Mouse (Mus musculus) lung, postnatal 10 days (tissue): ENCODE measurements around the gene Adamts1.
A peak's percentile ranks its signal among the peaks of the same experiment; 100 is the strongest.

ENCODE experiments used
- DNase-seq: peaks from one replicate; pipeline ENCODE4 v3.0.0; 2021

Gene Adamts1

DNA sequence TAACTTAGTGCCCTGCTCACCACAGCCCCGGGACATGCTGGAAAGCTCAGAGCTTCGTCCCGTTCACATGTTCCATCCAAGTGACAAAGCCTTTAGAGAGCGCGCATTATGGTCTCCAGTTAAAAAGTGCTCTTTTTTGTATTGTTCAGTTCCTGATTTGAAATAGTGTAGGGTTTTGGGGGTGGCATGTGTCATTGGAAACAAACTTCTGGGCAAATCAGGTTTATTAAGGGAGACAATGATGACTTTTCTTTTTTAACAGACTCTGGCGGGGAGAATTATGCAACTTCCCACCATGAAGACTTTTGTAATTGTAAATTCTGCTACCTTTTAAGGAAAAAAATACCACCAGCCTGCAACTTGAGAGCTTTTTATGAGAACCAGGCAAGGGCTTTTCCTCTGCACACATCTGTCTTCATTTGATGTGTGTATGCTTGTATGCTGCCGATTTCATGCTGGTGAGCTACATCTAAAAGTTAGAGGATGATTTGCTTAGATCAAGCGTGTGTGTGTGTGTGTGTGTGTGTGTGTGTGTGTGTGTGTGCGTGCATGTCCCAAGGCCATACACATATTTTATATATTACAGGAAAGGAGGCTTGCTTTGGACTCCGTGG, 40.8 kb downstream of the Adamts1 start:
- no peak for DNase-seq

DNA sequence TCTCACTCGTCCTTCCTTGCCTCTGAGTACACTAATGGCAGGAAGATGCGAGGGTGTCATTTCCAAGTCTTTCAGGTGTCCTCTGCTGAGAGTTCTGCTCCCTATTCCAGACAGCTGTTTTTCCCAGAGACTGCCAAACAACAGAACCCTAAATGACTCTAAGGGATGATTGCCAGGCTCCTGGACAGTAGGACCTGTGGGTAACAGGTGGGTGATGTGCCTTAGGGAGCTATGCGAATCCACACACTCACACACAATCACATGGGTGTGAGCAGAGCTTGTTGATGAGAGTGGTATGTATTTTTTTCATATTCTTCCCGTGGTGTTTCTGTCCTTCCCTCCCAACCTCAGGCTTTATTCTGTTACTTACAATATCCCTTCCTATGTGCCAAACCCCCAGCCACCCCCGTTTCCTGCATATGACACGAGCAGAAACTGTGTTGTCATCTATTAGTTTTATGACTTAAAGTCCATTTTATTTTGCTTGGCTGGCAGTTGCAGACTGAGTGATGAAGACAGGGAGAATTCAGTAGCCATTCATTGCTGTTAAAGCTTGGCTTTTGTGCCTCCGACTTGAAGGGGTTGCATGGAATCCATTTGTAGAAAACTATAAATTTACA, 41.8 kb downstream of the Adamts1 start:
- DNase-seq = no peak

DNA sequence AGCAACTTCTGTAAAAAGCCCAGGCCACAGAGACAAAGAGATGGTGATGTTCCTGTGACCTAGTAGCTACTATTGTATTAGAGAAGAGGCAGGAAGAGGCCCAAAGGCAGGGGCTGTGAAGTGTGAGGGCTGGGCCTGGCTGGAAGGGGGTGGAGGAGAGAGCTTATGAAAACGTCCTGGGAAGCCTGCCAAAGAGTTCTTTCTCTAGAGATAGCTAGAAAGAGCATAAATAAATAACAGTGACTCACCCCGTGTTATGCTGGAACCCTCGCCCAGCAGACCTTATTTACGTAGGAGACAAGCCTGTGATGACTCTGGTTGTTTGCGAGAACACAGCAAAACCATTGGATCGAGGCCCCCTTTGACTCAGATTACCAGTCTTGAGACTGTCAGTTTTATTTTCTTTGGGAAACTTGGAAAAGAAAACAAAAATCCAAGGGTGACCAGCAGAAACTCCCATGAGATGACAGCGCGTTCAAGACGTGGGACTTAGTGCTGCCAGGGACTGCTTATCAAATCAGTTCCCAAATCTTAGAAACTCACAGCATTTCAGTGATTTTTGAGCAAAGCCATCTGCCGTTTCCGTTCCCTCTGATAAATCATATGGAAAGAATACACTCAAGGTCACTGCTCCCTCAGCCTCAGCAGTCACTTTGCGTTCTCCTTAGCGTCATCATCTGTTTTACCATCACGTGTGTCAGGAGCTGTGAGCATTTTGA, 46.7 kb downstream of the Adamts1 start:
- DNase-seq = peak; percentile 95

DNA sequence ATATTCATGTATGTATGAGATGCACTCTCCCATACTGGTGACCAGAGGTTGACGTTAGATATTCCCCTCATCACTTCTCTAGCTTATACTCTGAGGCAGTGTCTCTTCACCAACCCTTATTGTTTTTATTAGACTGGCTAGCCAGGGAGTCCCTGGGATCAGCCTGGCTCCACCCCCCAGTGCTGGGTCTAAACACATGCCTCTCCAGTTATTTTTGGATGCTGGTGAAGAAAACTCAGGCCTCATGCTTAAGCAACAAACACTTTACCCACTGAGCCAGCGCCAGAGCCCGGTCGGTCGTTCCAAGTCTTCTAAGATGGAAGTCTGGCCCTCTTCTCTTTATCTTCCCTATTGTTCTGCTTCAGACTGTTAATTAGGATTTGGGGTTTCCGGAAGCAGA, 53.6 kb downstream of the Adamts1 start:
- peak; percentile 78 for DNase-seq

DNA sequence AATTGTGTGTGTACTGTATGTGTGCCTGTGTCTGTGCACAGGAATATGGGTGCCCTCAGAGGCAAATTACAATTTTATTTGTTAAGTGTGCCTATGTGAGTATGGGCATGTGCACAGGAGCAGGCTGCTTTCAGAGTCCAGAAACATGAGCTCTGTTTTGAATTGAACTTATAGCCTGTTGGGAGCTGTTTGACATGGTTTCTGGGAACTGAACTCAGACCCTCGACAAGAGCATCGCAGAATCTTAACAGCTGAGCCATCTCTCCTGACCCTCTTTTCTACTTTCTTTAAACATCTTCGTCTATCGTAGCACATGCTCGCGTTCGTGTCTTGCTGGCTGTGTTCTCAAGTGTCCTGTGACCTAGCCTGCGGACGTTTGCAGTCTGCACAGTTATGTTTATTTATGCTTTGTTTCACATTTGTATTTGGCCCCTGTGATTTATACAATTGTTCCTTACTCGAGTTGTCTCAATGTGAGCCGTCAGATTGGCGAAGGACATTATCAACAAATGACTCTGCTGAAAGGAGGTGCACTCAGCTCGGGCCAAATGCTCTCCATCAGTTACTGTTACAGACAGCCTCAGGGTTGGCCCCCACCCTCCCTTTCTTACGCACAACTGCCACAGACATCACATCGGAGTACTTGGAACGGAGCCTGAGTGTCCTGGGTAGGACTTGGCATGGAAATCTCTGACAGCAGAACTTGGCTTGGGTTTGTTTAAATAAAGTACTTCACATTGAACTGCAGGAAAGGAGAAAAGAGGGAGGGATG, 55.1 kb downstream of the Adamts1 start:
- peak; percentile 96 for DNase-seq

DNA sequence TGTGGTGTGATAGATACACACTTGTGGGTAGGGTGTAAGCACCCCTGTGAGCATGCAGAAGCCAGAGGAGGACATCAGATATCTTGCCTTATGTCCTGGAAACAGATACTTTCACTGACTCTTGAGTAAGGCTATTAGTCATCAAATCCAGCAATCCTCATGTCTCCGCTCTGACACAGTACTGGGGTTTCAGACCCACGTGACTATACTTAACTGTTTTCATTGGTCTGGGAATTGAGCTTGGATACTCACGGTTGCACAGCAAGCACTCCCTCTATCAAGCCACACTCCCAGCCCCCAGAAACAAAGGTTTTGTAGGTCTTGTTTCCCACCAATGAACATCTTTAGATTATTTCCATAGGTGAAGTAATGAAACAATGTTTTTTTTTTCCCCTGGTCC, 56.5 kb downstream of the Adamts1 start:
- no peak for DNase-seq
